Mouse (Mus musculus) embryo, embryonic 10 days (tissue): ENCODE data around the gene Dclk2.

ENCODE experiments used
- DNase-seq: peaks from one replicate; pipeline ENCODE4 v3.0.0-alpha.2; 2015; ENCODE audit warnings: low spot score

Dclk2 gene

GRCm38 (mm10) chr3:86894491-86894890, 26.2 kb downstream of the Dclk2 start:
- no peak for DNase-seq

GRCm38 (mm10) chr3:86887512-86887911, 33.1 kb downstream of the Dclk2 start:
- DNase-seq = no peak

- DNase-seq = no peak
These were observed 35.5 kb downstream of the Dclk2 start for GRCm38 (mm10) chr3:86885180-86885579.

GRCm38 (mm10) chr3:86884481-86884880, 36.2 kb downstream of the Dclk2 start:
- DNase-seq = no peak

- no peak for DNase-seq
These were observed 36.7 kb downstream of the Dclk2 start for GRCm38 (mm10) chr3:86883985-86884384.

- no peak for DNase-seq
These were observed 44.7 kb downstream of the Dclk2 start for GRCm38 (mm10) chr3:86875912-86876311.

GRCm38 (mm10) chr3:86873092-86873600, 47.5 kb downstream of the Dclk2 start:
- DNase-seq = no peak

- DNase-seq = no peak
These were observed 49.7 kb downstream of the Dclk2 start for GRCm38 (mm10) chr3:86870952-86871351.

GRCm38 (mm10) chr3:86870411-86870810, 50.2 kb downstream of the Dclk2 start:
- DNase-seq = no peak

GRCm38 (mm10) chr3:86868721-86869120, 51.9 kb downstream of the Dclk2 start:
- DNase-seq = no peak

- DNase-seq = no peak
These were observed 57.2 kb downstream of the Dclk2 start for GRCm38 (mm10) chr3:86863327-86864008.

- peak; percentile 71 for DNase-seq
These were observed 57.7 kb downstream of the Dclk2 start for GRCm38 (mm10) chr3:86862939-86863311.

GRCm38 (mm10) chr3:86862245-86862938, 58.3 kb downstream of the Dclk2 start:
- no peak for DNase-seq

GRCm38 (mm10) chr3:86859791-86860190, 60.9 kb downstream of the Dclk2 start:
- no peak for DNase-seq

- DNase-seq = no peak
These were observed 62.0 kb downstream of the Dclk2 start for GRCm38 (mm10) chr3:86858699-86859098.

GRCm38 (mm10) chr3:86857833-86858398, 62.7 kb downstream of the Dclk2 start:
- no peak for DNase-seq

GRCm38 (mm10) chr3:86852867-86853266, 67.8 kb downstream of the Dclk2 start:
- no peak for DNase-seq

GRCm38 (mm10) chr3:86851131-86851530, 69.5 kb downstream of the Dclk2 start:
- no peak for DNase-seq

- DNase-seq = peak; percentile 66
These were observed 70.1 kb downstream of the Dclk2 start for GRCm38 (mm10) chr3:86850394-86851030.

GRCm38 (mm10) chr3:86849337-86849736, 71.3 kb downstream of the Dclk2 start:
- DNase-seq = no peak

- no peak for DNase-seq
These were observed 73.1 kb downstream of the Dclk2 start for GRCm38 (mm10) chr3:86847536-86847935.

- no peak for DNase-seq
These were observed 74.6 kb downstream of the Dclk2 start for GRCm38 (mm10) chr3:86846036-86846435.

GRCm38 (mm10) chr3:86845578-86845977, 75.1 kb downstream of the Dclk2 start:
- peak; percentile 33 for DNase-seq
